Mouse (Mus musculus) layer of hippocampus, adult 18-20 months (tissue): Measurements from ENCODE around the gene Adamtsl2. TPM values are rescaled to one million over a fixed set of nuclear protein-coding genes. Genes with fewer than 3 reads are reported as not detected.

Source experiments
- DNase-seq, 2 experiments: peaks; one replicate each; pipeline ENCODE4 v3.0.0; 2022; ENCODE audit warnings: low spot score in 2 of 2
- total RNA-seq, 2 experiments: library from RNA; stranded (reverse); gene quantifications; 2 replicates each; pipeline ENCODE4 v1.2.3; 2021

Gene Adamtsl2
- total RNA-seq, 2 experiments from 2014 or later = 13.2 to 13.7 TPM

GRCm38 (mm10) chr2:27074804-27075203 lies 4.4 kb upstream of the Adamtsl2 start:
- DNase-seq = no peak

GRCm38 (mm10) chr2:27075485-27075884 lies 3.7 kb upstream of the Adamtsl2 start:
- no peak for DNase-seq

- no peak for DNase-seq
Measured at GRCm38 (mm10) chr2:27077655-27078244, 1.4 kb upstream of the Adamtsl2 start.

GRCm38 (mm10) chr2:27078312-27078711 lies 867 bp upstream of the Adamtsl2 start:
- DNase-seq = no peak

- no peak for DNase-seq
Measured at GRCm38 (mm10) chr2:27079649-27080048, 470 bp downstream of the Adamtsl2 start.

GRCm38 (mm10) chr2:27083761-27084475 lies 4.7 kb downstream of the Adamtsl2 start:
- DNase-seq = no peak

- DNase-seq = no peak
Measured at GRCm38 (mm10) chr2:27084963-27085362, 5.8 kb downstream of the Adamtsl2 start.

GRCm38 (mm10) chr2:27085801-27086200 lies 6.6 kb downstream of the Adamtsl2 start:
- no peak for DNase-seq

GRCm38 (mm10) chr2:27086483-27087010 lies 7.4 kb downstream of the Adamtsl2 start:
- DNase-seq = no peak

- DNase-seq = no peak
Measured at GRCm38 (mm10) chr2:27087581-27087980, 8.4 kb downstream of the Adamtsl2 start.

GRCm38 (mm10) chr2:27088071-27088644 lies 9.0 kb downstream of the Adamtsl2 start:
- no peak for DNase-seq

- no peak for DNase-seq
Measured at GRCm38 (mm10) chr2:27088700-27089099, 9.5 kb downstream of the Adamtsl2 start.

GRCm38 (mm10) chr2:27089238-27089637 lies 10.1 kb downstream of the Adamtsl2 start:
- DNase-seq = no peak

GRCm38 (mm10) chr2:27095178-27095577 lies 16.0 kb downstream of the Adamtsl2 start:
- no peak for DNase-seq

- DNase-seq = no peak
Measured at GRCm38 (mm10) chr2:27096341-27096981, 17.3 kb downstream of the Adamtsl2 start.

- DNase-seq = no peak
Measured at GRCm38 (mm10) chr2:27097241-27097656, 18.1 kb downstream of the Adamtsl2 start.

GRCm38 (mm10) chr2:27097776-27098175 lies 18.6 kb downstream of the Adamtsl2 start:
- DNase-seq = peak in 1 of 2 experiments; percentile 45

GRCm38 (mm10) chr2:27103554-27103953 lies 24.4 kb downstream of the Adamtsl2 start:
- peak in 1 of 2 experiments; percentile 72 for DNase-seq

- DNase-seq = no peak
Measured at GRCm38 (mm10) chr2:27106816-27107215, 27.6 kb downstream of the Adamtsl2 start.

- no peak for DNase-seq
Measured at GRCm38 (mm10) chr2:27108144-27108543, 29.0 kb downstream of the Adamtsl2 start.

GRCm38 (mm10) chr2:27109052-27109451 lies 29.9 kb downstream of the Adamtsl2 start:
- peak in 1 of 2 experiments; percentile 44 for DNase-seq

- DNase-seq = no peak
Measured at GRCm38 (mm10) chr2:27112585-27112984, 33.4 kb downstream of the Adamtsl2 start.
